Mouse (Mus musculus): Measurements from ENCODE around the gene Hlcs.

DNA sequence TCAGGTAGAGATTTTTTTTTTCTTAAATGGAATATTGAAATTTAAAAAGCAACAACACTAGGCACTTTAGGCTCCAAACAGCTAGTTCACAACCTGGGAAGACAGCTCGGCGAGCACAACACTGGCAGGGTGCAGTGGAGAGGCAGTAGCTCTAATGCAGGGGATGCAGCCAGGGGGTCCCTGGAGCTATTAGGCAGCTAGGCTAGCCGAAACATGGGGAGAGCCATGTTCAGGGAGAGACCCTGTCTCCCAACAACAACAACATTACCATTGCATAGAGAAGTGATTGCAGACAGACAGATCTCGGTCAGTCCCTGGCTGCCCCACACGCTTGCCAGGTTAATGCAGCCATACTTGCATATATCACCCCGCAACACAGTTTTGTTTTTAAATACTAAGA is 58.3 kb downstream of the Hlcs start:
- TF ChIP-seq CTCF (IDR thresholded peaks at IDR 0.05; ENCODE audit: low read depth, low read length) (no peak), POLR2A (IDR thresholded peaks at IDR 0.05; ENCODE audit: insufficient read depth, low read length) (no peak), EP300 (IDR thresholded peaks at IDR 0.05; ENCODE audit: insufficient read depth, low read depth, low read length) (no peak)

All from ES-Bruce4 (cell line).